Mouse (Mus musculus) limb, embryonic 14.5 days (tissue): ENCODE results near the gene Atp5d. TPM values are rescaled to one million over a fixed set of nuclear protein-coding genes. Genes with fewer than 3 reads are reported as not detected.

ENCODE experiments used
- ATAC-seq: fragments of 200-750 bp; cut with Nextera tagmentation; 2 replicates; pipeline ENCODE4 v1.8.0; 2017; ENCODE audit warnings: low read depth, moderate number of reproducible peaks, moderate TSS enrichment; ENCODE audit not compliant: low FRiP score
- DNase-seq: peaks from one replicate; pipeline ENCODE4 v3.0.0-alpha.2; 2015; ENCODE audit warnings: low spot score
- H3K27ac ChIP-seq: fragments of 300-500 bp; sonication (generic); replicated peaks from 2 replicates; pipeline ENCODE4 v1.5.1; 2014; ENCODE audit warnings: low read depth, mild to moderate bottlenecking, low read length, moderate library complexity, mixed read lengths
- H3K27me3 ChIP-seq: fragments of 300-500 bp; sonication (generic); 2 replicates; pipeline ENCODE4 v1.6.1; 2014; ENCODE audit warnings: low read length, mixed read lengths; ENCODE audit not compliant: control insufficient read depth, insufficient read depth
- H3K36me3 ChIP-seq: fragments of 300-500 bp; sonication (generic); 2 replicates; pipeline ENCODE4 v1.6.1; 2014; ENCODE audit warnings: mild to moderate bottlenecking, low read length, moderate library complexity, mixed read lengths; ENCODE audit not compliant: control insufficient read depth, insufficient read depth
- H3K4me1 ChIP-seq: fragments of 300-500 bp; sonication (generic); 2 replicates; pipeline ENCODE4 v1.6.1; 2014; ENCODE audit warnings: antibody characterized with exemption, low read length, mixed read lengths; ENCODE audit not compliant: control insufficient read depth, insufficient read depth
- H3K4me2 ChIP-seq: fragments of 300-500 bp; sonication (generic); replicated peaks from 2 replicates; pipeline ENCODE4 v1.6.1; 2014; ENCODE audit warnings: low read depth, mild to moderate bottlenecking, low read length, moderate library complexity; ENCODE audit not compliant: severe bottlenecking
- H3K4me3 ChIP-seq: fragments of 300-500 bp; sonication (generic); replicated peaks from 2 replicates; pipeline ENCODE4 v1.5.1; 2014; ENCODE audit warnings: low read length
- H3K9ac ChIP-seq: fragments of 300-500 bp; sonication (generic); 2 replicates; pipeline ENCODE4 v1.6.1; 2014; ENCODE audit warnings: mild to moderate bottlenecking, low read depth, low read length, moderate library complexity; ENCODE audit not compliant: severe bottlenecking
- H3K9me3 ChIP-seq: fragments of 300-500 bp; sonication (generic); 2 replicates; pipeline ENCODE4 v1.6.1; 2016; ENCODE audit warnings: low read length; ENCODE audit not compliant: control insufficient read depth
- POLR2A ChIP-seq: fragments of 200-500 bp; IDR thresholded peaks from 2 replicates; pipeline ENCODE4 v1.8.0; 2012; ENCODE audit warnings: inconsistent platforms, mild to moderate bottlenecking, moderate library complexity, borderline replicate concordance; ENCODE audit not compliant: insufficient read depth, insufficient read length; ENCODE audit errors: extremely low read depth
- WGBS: fragments of 180-500 bp; shearing (Covaris S2); extraction: QIAGEN DNeasy Blood & Tissue Kit; methylation state at CpG from one replicate; pipeline ENCODE4 v1.1.7; 2014; 5-methylcytosine and 5-hydroxymethylcytosine counted together
- polyA plus RNA-seq, 2 experiments: library from polyadenylated mRNA; depleted of rRNA in 1 of 2; stranded (reverse) in 1 of 2; unstranded in 1 of 2; fragments of >200 nt; fragmentation: Nextera tagmentation in 1 of 2; extraction: Ambion mirVana in 1 of 2; gene quantifications; 2 replicates each; pipeline versions ENCODE4 v1.2.1 to v1.2.3; 2012 to 2014

Atp5d gene
- polyA plus RNA-seq, 2 experiments: 449 to 477 TPM

- Histone ChIP-seq H3K36me3 (peaks cover 4% of the 10 kb centered on the region; the same call in 1 of the 2 replicates), H3K4me2 (peak overlapping the region; percentile 88), H3K4me3 (peak overlapping the region; percentile 89), H3K9me3 (no peaks in the 10 kb centered on the region), H3K27me3 (no peaks in the 10 kb centered on the region), H3K4me1 (peaks cover 18% of the 10 kb centered on the region), H3K9ac (peak overlapping the region; percentile 81), H3K27ac (0 out of 2 replicates have a peak overlapping the region, but pooled peaks have one; percentile 19)
- WGBS: under 1% methylated on average over 53 of the region's 59 CpGs
- no peak for TF ChIP-seq POLR2A
- ATAC-seq: peak; percentile 87
- DNase-seq: peak; percentile 77
These were observed 36.1 kb upstream of the Atp5d start for GRCm38 (mm10) chr10:80102216-80102915.

GRCm38 (mm10) chr10:80103032-80103431, 35.4 kb upstream of the Atp5d start:
- Histone ChIP-seq H3K9me3 (no peaks in the 10 kb centered on the region), H3K9ac (peak overlapping the region; percentile 81; the same call in 1 of the 2 replicates), H3K4me1 (peaks cover 12% of the 10 kb centered on the region; the same call in 1 of the 2 replicates), H3K36me3 (peaks cover 4% of the 10 kb centered on the region; the same call in 1 of the 2 replicates), H3K4me3 (peak overlapping the region; percentile 89), H3K27me3 (no peaks in the 10 kb centered on the region), H3K4me2 (peak overlapping the region; percentile 88), H3K27ac (0 out of 2 replicates have a peak overlapping the region, but pooled peaks have one; percentile 19)
- no peak for ATAC-seq
- 85% methylated on average over 2 of the region's 2 CpGs for WGBS
- no peak for TF ChIP-seq POLR2A
- no peak for DNase-seq

- H3K9me3 ChIP-seq: no peaks in the 10 kb centered on the region
- no peak for DNase-seq
- TF ChIP-seq POLR2A: no peak
- H3K27me3 ChIP-seq: no peaks in the 10 kb centered on the region
- H3K36me3 ChIP-seq: peaks cover 4% of the 10 kb centered on the region; the same call in 1 of the 2 replicates
- H3K4me3 ChIP-seq: no peak overlapping the region
- no peak overlapping the region for H3K4me2 ChIP-seq
- H3K9ac ChIP-seq: no peak overlapping the region
- no peak overlapping the region for H3K27ac ChIP-seq
- H3K4me1 ChIP-seq: peaks cover 12% of the 10 kb centered on the region; the same call in 1 of the 2 replicates
- WGBS: 91% methylated on average over 3 of the region's 3 CpGs
- no peak for ATAC-seq
These were observed 34.3 kb upstream of the Atp5d start for GRCm38 (mm10) chr10:80104181-80104580.

GRCm38 (mm10) chr10:80105460-80105859, 33.0 kb upstream of the Atp5d start, which contains the start of gene Sbno2:
Sbno2 (minus strand) TSS chr10:80105571.
- Histone ChIP-seq H3K27me3 (no peaks in the 10 kb centered on the region), H3K36me3 (peaks cover 2% of the 10 kb centered on the region; the same call in 1 of the 2 replicates), H3K9ac (no peak within 1 kb of the TSS; the same call in 1 of the 2 replicates), H3K4me1 (peaks cover 12% of the 10 kb centered on the region; the same call in 1 of the 2 replicates), H3K27ac (no peak within 1 kb of the TSS), H3K4me2 (no peak within 1 kb of the TSS), H3K9me3 (no peaks in the 10 kb centered on the region), H3K4me3 (no peak within 1 kb of the TSS)
- DNase-seq: no peak
- no peak for ATAC-seq
- no peak for TF ChIP-seq POLR2A
- 60% methylated on average over 5 of the region's 5 CpGs for WGBS

GRCm38 (mm10) chr10:80105926-80106325, 32.5 kb upstream of the Atp5d start:
- 60% methylated on average over 5 of the region's 5 CpGs for WGBS
- ATAC-seq (no peak), DNase-seq (no peak)
- Histone ChIP-seq H3K9ac (no peak overlapping the region; the same call in 1 of the 2 replicates), H3K9me3 (no peaks in the 10 kb centered on the region), H3K4me2 (no peak overlapping the region), H3K36me3 (no peaks in the 10 kb centered on the region), H3K27me3 (no peaks in the 10 kb centered on the region), H3K4me3 (no peak overlapping the region), H3K27ac (no peak overlapping the region), H3K4me1 (peaks cover 12% of the 10 kb centered on the region; the same call in 1 of the 2 replicates)
- no peak for TF ChIP-seq POLR2A
